7 mouse cellular contexts compared by ENCODE assay signal in genomic region chr7:44304463-44304774, GRCm38 (mm10). TPM values are rescaled to one million over a fixed set of nuclear protein-coding genes. Genes with fewer than 3 reads are reported as not detected.
DNase-seq lines count a peak whose midpoint lies in the region; ATAC-seq and TF ChIP-seq lines count a peak whose summit lies in the region.

No protein-coding gene starts in this region.

- peak overlapping the region; percentile 85 for H3K27ac ChIP-seq in spleen, adult 2 months (ENCODE audit: insufficient read depth, low read length)
- H3K27ac ChIP-seq in forebrain, embryonic 13.5 days: peak overlapping the region; percentile 95
- H3K27ac ChIP-seq in liver, embryonic 13.5 days: peak overlapping the region; percentile 64; the same call in 1 of the 2 replicates

- TF ChIP-seq CTCF in spleen, adult 2 months (IDR thresholded peaks at IDR 0.05; ENCODE audit: extremely low read depth, insufficient read depth, insufficient read length, insufficient replicate concordance): no peak

- no peaks in the 10 kb centered on the region for H3K9me3 ChIP-seq in forebrain, embryonic 13.5 days (replicated peaks)
- H3K9me3 ChIP-seq in liver, embryonic 13.5 days (replicated peaks): no peaks in the 10 kb centered on the region

- H3K4me1 ChIP-seq in spleen, adult 2 months (ENCODE audit: control insufficient read depth, insufficient read depth, insufficient read length): peaks cover 12% of the 10 kb centered on the region
- peaks cover 19% of the 10 kb centered on the region for H3K4me1 ChIP-seq in forebrain, embryonic 13.5 days
- H3K4me1 ChIP-seq in liver, embryonic 13.5 days (replicated peaks): peaks cover 25% of the 10 kb centered on the region

- H3K9ac ChIP-seq in forebrain, embryonic 13.5 days: peak overlapping the region; percentile 96
- H3K9ac ChIP-seq in liver, embryonic 13.5 days: peak overlapping the region; percentile 77

- peak overlapping the region; percentile 81 for H3K4me2 ChIP-seq in forebrain, embryonic 13.5 days
- H3K4me2 ChIP-seq in liver, embryonic 13.5 days: peak overlapping the region; percentile 80

- H3K4me3 ChIP-seq in spleen, adult 2 months (ENCODE audit: extremely low read depth, insufficient read depth, insufficient read length): peak overlapping the region; percentile 72
- H3K4me3 ChIP-seq in forebrain, embryonic 13.5 days: peak overlapping the region; percentile 68
- H3K4me3 ChIP-seq in liver, embryonic 13.5 days (replicated peaks): peak overlapping the region; percentile 64

- no peak for DNase-seq in spleen, adult 2 months (ENCODE audit: low read depth in 1 of 2, low spot score in 2 of 2)
- DNase-seq in spleen, postnatal 14 days (ENCODE audit: low spot score in 2 of 2): no peak
- DNase-seq in liver, embryonic 13.5 days: no peak
- DNase-seq in urinary bladder, postnatal 14 days (ENCODE audit: low spot score): no peak
- DNase-seq in right cerebral cortex, adult 2 months (ENCODE audit: low spot score in 2 of 2): no peak
- DNase-seq in spleen, postnatal 36 days (ENCODE audit: low spot score in 2 of 2): no peak

- 2% methylated on average over 25 of the region's 25 CpGs for WGBS in spleen, adult 2 months
- WGBS in forebrain, embryonic 13.5 days: 0% methylated on average over 25 of the region's 25 CpGs
- WGBS in liver, embryonic 13.5 days (ENCODE audit: insufficient replicate concordance): under 1% methylated on average over 25 of the region's 25 CpGs

- ATAC-seq in forebrain, embryonic 13.5 days: peak; percentile 54
- ATAC-seq in liver, embryonic 13.5 days (ENCODE audit: low read depth): peak; percentile 12

- no peaks in the 10 kb centered on the region for H3K36me3 ChIP-seq in spleen, adult 2 months (ENCODE audit: control insufficient read depth, insufficient read depth, low read length)
- H3K36me3 ChIP-seq in forebrain, embryonic 13.5 days (ENCODE audit: poor library complexity, severe bottlenecking): no peaks in the 10 kb centered on the region
- no peaks in the 10 kb centered on the region for H3K36me3 ChIP-seq in liver, embryonic 13.5 days

- no peaks in the 10 kb centered on the region for H3K27me3 ChIP-seq in spleen, adult 2 months (ENCODE audit: control insufficient read depth, insufficient read depth, low read length)
- no peaks in the 10 kb centered on the region for H3K27me3 ChIP-seq in forebrain, embryonic 13.5 days
- H3K27me3 ChIP-seq in liver, embryonic 13.5 days: peaks cover 38% of the 10 kb centered on the region

- no peak for TF ChIP-seq POLR2A in spleen, adult 2 months (IDR thresholded peaks at IDR 0.05; ENCODE audit: low read depth, low read length)

RNA-seq across cellular contexts. Expression of gene Clec11a, which starts 2.3 kb away (rescaled TPM):
- polyA plus RNA-seq in spleen, adult 2 months (2012; rRNA removed): 4.0 and 5.2 TPM in 2 replicates
- polyA plus RNA-seq in forebrain, embryonic 13.5 days (2015; fragmentation: Nextera tagmentation; extraction: Ambion mirVana): 3.0 and 3.4 TPM in 2 replicates
- 0.46 and 0.76 TPM in 2 replicates for polyA plus RNA-seq in liver, embryonic 13.5 days (2015; fragmentation: Nextera tagmentation; extraction: Ambion mirVana)

RNA-seq across cellular contexts. Expression of gene Shank1, which starts 5.6 kb away (rescaled TPM):
- polyA plus RNA-seq in spleen, adult 2 months (2012; rRNA removed): 4.5 and 4.8 TPM in 2 replicates
- polyA plus RNA-seq in forebrain, embryonic 13.5 days (2015; fragmentation: Nextera tagmentation; extraction: Ambion mirVana): 13.2 and 15.1 TPM in 2 replicates
- polyA plus RNA-seq in liver, embryonic 13.5 days (2015; fragmentation: Nextera tagmentation; extraction: Ambion mirVana): 0.06 TPM in 2 replicates

RNA-seq across cellular contexts. Expression of gene Gm15517, which starts 43.2 kb away (rescaled TPM):
- polyA plus RNA-seq in spleen, adult 2 months (2012; rRNA removed): not detected in 2 replicates
- polyA plus RNA-seq in forebrain, embryonic 13.5 days (2015; fragmentation: Nextera tagmentation; extraction: Ambion mirVana): not detected in 2 replicates
- polyA plus RNA-seq in liver, embryonic 13.5 days (2015; fragmentation: Nextera tagmentation; extraction: Ambion mirVana): not detected in 2 replicates

RNA-seq across cellular contexts. Expression of gene Acp4, which starts 47.2 kb away (rescaled TPM):
- not detected in 2 replicates for polyA plus RNA-seq in spleen, adult 2 months (2012; rRNA removed)
- 0.14 and 0.21 TPM in 2 replicates for polyA plus RNA-seq in forebrain, embryonic 13.5 days (2015; fragmentation: Nextera tagmentation; extraction: Ambion mirVana)
- not detected in 2 replicates for polyA plus RNA-seq in liver, embryonic 13.5 days (2015; fragmentation: Nextera tagmentation; extraction: Ambion mirVana)

RNA-seq across cellular contexts. Expression of gene 2410002F23Rik, which starts 57.9 kb away (rescaled TPM):
- polyA plus RNA-seq in spleen, adult 2 months (2012; rRNA removed): 98.9 and 139 TPM in 2 replicates
- 172 and 212 TPM in 2 replicates for polyA plus RNA-seq in forebrain, embryonic 13.5 days (2015; fragmentation: Nextera tagmentation; extraction: Ambion mirVana)
- 40.3 and 47.0 TPM in 2 replicates for polyA plus RNA-seq in liver, embryonic 13.5 days (2015; fragmentation: Nextera tagmentation; extraction: Ambion mirVana)
